Mouse (Mus musculus) liver, embryonic 13.5 days (tissue): ENCODE data around the gene Sorcs1. TPM values are rescaled to one million over a fixed set of nuclear protein-coding genes. Genes with fewer than 3 reads are reported as not detected.

Experiments used
- ATAC-seq: fragments of 200-750 bp; cut with Nextera tagmentation; 2 replicates; pipeline ENCODE4 v1.8.0; 2017; ENCODE audit warnings: low read depth, mild to moderate bottlenecking, moderate number of reproducible peaks, moderate library complexity
- DNase-seq: peaks from one replicate; pipeline ENCODE4 v3.0.0; 2022
- H3K27ac ChIP-seq: fragments of 300-500 bp; sonication (generic); 2 replicates; pipeline ENCODE4 v1.5.1; 2015; ENCODE audit warnings: moderate library complexity, mild to moderate bottlenecking, inconsistent platforms
- H3K27me3 ChIP-seq: fragments of 300-500 bp; sonication (generic); 2 replicates; pipeline ENCODE4 v1.6.1; 2015; ENCODE audit warnings: mild to moderate bottlenecking, inconsistent platforms
- H3K36me3 ChIP-seq: fragments of 300-500 bp; sonication (generic); 2 replicates; pipeline ENCODE4 v1.6.1; 2015; ENCODE audit warnings: mild to moderate bottlenecking, inconsistent platforms
- H3K4me1 ChIP-seq: fragments of 300-500 bp; sonication (generic); replicated peaks from 2 replicates; pipeline ENCODE4 v1.6.1; 2015; ENCODE audit warnings: inconsistent platforms
- H3K4me2 ChIP-seq: fragments of 300-500 bp; sonication (generic); 2 replicates; pipeline ENCODE4 v1.6.1; 2015; ENCODE audit warnings: inconsistent platforms, mild to moderate bottlenecking, moderate library complexity
- H3K4me3 ChIP-seq: fragments of 300-500 bp; sonication (generic); replicated peaks from 2 replicates; pipeline ENCODE4 v1.5.1; 2015; ENCODE audit warnings: mild to moderate bottlenecking, inconsistent platforms
- H3K9ac ChIP-seq: fragments of 300-500 bp; sonication (generic); 2 replicates; pipeline ENCODE4 v1.6.1; 2015; ENCODE audit warnings: mild to moderate bottlenecking, inconsistent platforms
- H3K9me3 ChIP-seq: fragments of 300-500 bp; sonication (generic); replicated peaks from 2 replicates; pipeline ENCODE4 v1.6.1; 2016; ENCODE audit warnings: inconsistent platforms
- WGBS: fragments of 180-500 bp; shearing (Covaris S2); methylation state at CpG from one replicate; pipeline ENCODE4 v1.1.7; 2015; ENCODE audit not compliant: insufficient replicate concordance; 5-methylcytosine and 5-hydroxymethylcytosine counted together
- polyA plus RNA-seq: library from polyadenylated mRNA; unstranded; fragments of >200 nt; fragmentation: Nextera tagmentation; extraction: Ambion mirVana; gene quantifications from 2 replicates; pipeline ENCODE4 v1.2.1, GENCODE M21; 2015

Gene Sorcs1
- polyA plus RNA-seq, 1 experiment from 2014 or later, result 0.30 TPM

DNA sequence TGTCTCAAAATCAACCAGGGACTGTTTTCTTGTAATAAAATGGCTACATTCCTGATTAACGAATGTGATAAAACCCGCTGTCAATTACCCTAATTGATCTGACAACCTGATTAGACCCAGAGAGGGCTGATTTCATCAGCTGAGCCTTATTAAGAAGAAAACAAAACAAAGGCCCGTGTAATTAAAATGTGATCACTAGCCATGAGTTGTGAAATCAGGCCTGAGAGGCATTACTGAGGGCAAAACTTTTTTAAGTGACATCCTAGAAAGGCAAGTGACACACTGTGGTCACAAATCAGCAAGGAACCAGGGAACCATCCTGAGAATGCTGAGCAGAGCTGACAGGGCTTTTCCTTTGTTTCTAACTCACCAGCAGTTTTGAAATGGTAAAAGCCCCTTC lies 267.9 kb downstream of the Sorcs1 start:
- Histone ChIP-seq H3K4me3 (no peak overlapping the region), H3K27ac (no peak overlapping the region), H3K9ac (no peak overlapping the region), H3K4me1 (no peaks in the 10 kb centered on the region), H3K4me2 (no peak overlapping the region), H3K27me3 (no peaks in the 10 kb centered on the region), H3K9me3 (no peaks in the 10 kb centered on the region), H3K36me3 (no peaks in the 10 kb centered on the region)
- WGBS, result 61% methylated on average over 3 of the region's 3 CpGs
- ATAC-seq (no peak), DNase-seq (no peak)

GRCm38 (mm10) chr19:50398341-50398740 lies 280.1 kb downstream of the Sorcs1 start:
- Histone ChIP-seq H3K4me2 (no peak overlapping the region), H3K36me3 (no peaks in the 10 kb centered on the region), H3K27ac (no peak overlapping the region), H3K9ac (no peak overlapping the region), H3K27me3 (no peaks in the 10 kb centered on the region), H3K9me3 (no peaks in the 10 kb centered on the region), H3K4me1 (no peaks in the 10 kb centered on the region), H3K4me3 (no peak overlapping the region)
- WGBS, result 77% methylated on average over 2 of the region's 2 CpGs
- no peak for ATAC-seq
- no peak for DNase-seq

DNA sequence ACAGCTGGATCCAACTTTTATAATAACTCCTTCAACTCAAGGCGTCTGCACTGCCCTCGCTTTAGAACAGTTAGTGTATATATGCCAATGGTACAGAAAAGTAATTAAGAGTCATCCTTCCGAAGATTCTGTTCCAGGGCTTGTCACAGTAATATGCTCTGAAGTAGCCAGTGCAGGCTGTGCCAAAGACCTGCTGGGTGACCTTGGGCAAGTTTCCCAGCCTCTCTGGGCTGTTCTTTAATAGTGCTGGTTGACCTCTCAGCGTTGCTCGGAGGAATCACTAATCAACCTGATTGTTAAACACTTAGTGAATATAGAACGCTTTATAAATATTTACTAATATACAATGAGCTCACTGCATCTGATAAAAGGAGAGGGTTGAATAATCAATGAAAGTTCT lies 282.7 kb downstream of the Sorcs1 start:
- 70% methylated on average over 6 of the region's 6 CpGs for WGBS
- no peak overlapping the region for H3K27ac ChIP-seq
- no peaks in the 10 kb centered on the region for H3K4me1 ChIP-seq
- no peak for ATAC-seq
- H3K9me3 ChIP-seq, result no peaks in the 10 kb centered on the region
- H3K9ac ChIP-seq, result no peak overlapping the region
- H3K36me3 ChIP-seq, result no peaks in the 10 kb centered on the region
- H3K4me3 ChIP-seq, result no peak overlapping the region
- DNase-seq, result no peak
- H3K4me2 ChIP-seq, result no peak overlapping the region
- H3K27me3 ChIP-seq, result no peaks in the 10 kb centered on the region

- H3K4me1 ChIP-seq, result no peaks in the 10 kb centered on the region
- no peak overlapping the region for H3K9ac ChIP-seq
- H3K9me3 ChIP-seq, result no peaks in the 10 kb centered on the region
- no peaks in the 10 kb centered on the region for H3K27me3 ChIP-seq
- DNase-seq (no peak), ATAC-seq (no peak)
- H3K4me3 ChIP-seq, result no peak overlapping the region
- WGBS, result 66% methylated on average over 5 of the region's 5 CpGs
- H3K27ac ChIP-seq, result no peak overlapping the region
- H3K4me2 ChIP-seq, result no peak overlapping the region
- no peaks in the 10 kb centered on the region for H3K36me3 ChIP-seq
These were observed 284.3 kb downstream of the Sorcs1 start for GRCm38 (mm10) chr19:50394101-50394500.

DNA sequence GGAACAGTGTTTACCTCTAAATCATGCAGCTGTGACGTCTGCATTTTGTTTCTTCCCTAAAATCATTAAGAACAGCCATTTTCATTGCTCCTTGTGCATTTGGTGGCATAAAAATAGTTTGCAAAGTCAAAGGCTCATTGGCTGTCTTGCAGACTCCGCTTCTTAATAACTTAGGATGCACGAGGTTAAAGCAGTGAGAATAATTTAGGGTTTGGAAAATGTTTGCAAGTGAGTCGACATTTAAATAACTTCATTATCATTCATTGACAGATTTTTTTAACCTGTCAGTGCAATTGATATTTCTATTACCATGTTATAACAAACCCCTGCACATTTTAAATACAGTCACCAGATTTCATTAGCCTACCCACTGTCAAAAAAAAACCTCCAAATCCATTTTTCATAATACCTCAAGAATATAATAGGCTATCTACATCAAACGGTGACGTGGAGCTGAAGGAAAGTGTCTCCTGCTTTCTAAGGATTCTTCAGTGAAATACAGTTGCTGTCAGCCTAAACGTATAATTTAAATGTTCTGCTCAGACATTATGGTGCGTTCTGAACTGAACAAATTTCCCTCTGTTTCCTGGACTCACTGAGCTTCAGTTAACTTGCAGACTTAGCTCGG lies 288.4 kb downstream of the Sorcs1 start:
- Histone ChIP-seq H3K4me2 (no peak overlapping the region), H3K27ac (no peak overlapping the region), H3K4me3 (no peak overlapping the region), H3K36me3 (no peaks in the 10 kb centered on the region), H3K4me1 (no peaks in the 10 kb centered on the region), H3K9ac (no peak overlapping the region), H3K9me3 (no peaks in the 10 kb centered on the region), H3K27me3 (no peaks in the 10 kb centered on the region)
- ATAC-seq (no peak), DNase-seq (no peak)
- WGBS, result 65% methylated on average over 9 of the region's 9 CpGs

DNA sequence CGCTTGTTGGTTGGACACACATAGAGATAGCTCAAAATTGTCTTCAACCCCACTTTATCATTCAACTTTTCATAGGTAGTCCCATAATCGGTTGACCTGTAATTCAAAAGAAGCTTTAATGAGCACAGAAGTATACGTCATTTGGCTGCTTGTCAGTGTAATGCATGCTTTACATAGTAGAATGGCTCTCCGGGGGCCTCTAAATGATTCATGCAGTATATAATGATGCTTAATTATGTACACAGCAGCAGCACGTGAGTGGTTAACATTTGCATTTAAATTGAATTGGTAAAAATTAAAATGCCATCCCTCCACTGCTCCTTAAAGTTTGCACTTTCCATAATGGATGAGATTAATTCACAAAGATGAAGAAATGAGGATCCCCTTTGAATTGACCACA lies 299.5 kb downstream of the Sorcs1 start:
- H3K9ac ChIP-seq, result no peak overlapping the region
- no peaks in the 10 kb centered on the region for H3K9me3 ChIP-seq
- DNase-seq (no peak), ATAC-seq (no peak)
- no peaks in the 10 kb centered on the region for H3K27me3 ChIP-seq
- H3K4me2 ChIP-seq, result no peak overlapping the region
- H3K27ac ChIP-seq, result no peak overlapping the region
- no peak overlapping the region for H3K4me3 ChIP-seq
- 74% methylated on average over 5 of the region's 5 CpGs for WGBS
- no peaks in the 10 kb centered on the region for H3K36me3 ChIP-seq
- H3K4me1 ChIP-seq, result no peaks in the 10 kb centered on the region

GRCm38 (mm10) chr19:50374751-50375150 lies 303.7 kb downstream of the Sorcs1 start:
- no peaks in the 10 kb centered on the region for H3K4me1 ChIP-seq
- H3K27me3 ChIP-seq, result no peaks in the 10 kb centered on the region
- ATAC-seq (no peak), DNase-seq (no peak)
- no peaks in the 10 kb centered on the region for H3K36me3 ChIP-seq
- no peak overlapping the region for H3K27ac ChIP-seq
- H3K4me2 ChIP-seq, result no peak overlapping the region
- WGBS, result 62% methylated on average over 10 of the region's 10 CpGs
- no peak overlapping the region for H3K9ac ChIP-seq
- no peaks in the 10 kb centered on the region for H3K9me3 ChIP-seq
- no peak overlapping the region for H3K4me3 ChIP-seq

- H3K4me1 ChIP-seq, result no peaks in the 10 kb centered on the region
- no peak overlapping the region for H3K9ac ChIP-seq
- no peak overlapping the region for H3K4me2 ChIP-seq
- no peaks in the 10 kb centered on the region for H3K9me3 ChIP-seq
- DNase-seq (no peak), ATAC-seq (no peak)
- no peak overlapping the region for H3K4me3 ChIP-seq
- no peak overlapping the region for H3K27ac ChIP-seq
- WGBS, result 57% methylated on average over 3 of the region's 3 CpGs
- no peaks in the 10 kb centered on the region for H3K27me3 ChIP-seq
- no peaks in the 10 kb centered on the region for H3K36me3 ChIP-seq
These were observed 312.0 kb downstream of the Sorcs1 start for GRCm38 (mm10) chr19:50366446-50366845.

GRCm38 (mm10) chr19:50362655-50363500 lies 315.6 kb downstream of the Sorcs1 start:
- Histone ChIP-seq H3K9me3 (no peaks in the 10 kb centered on the region), H3K27me3 (no peaks in the 10 kb centered on the region), H3K4me3 (no peak overlapping the region), H3K4me1 (no peaks in the 10 kb centered on the region), H3K9ac (no peak overlapping the region), H3K36me3 (no peaks in the 10 kb centered on the region), H3K4me2 (no peak overlapping the region), H3K27ac (no peak overlapping the region)
- no peak for ATAC-seq
- no peak for DNase-seq
- 53% methylated on average over 9 of the region's 9 CpGs for WGBS

DNA sequence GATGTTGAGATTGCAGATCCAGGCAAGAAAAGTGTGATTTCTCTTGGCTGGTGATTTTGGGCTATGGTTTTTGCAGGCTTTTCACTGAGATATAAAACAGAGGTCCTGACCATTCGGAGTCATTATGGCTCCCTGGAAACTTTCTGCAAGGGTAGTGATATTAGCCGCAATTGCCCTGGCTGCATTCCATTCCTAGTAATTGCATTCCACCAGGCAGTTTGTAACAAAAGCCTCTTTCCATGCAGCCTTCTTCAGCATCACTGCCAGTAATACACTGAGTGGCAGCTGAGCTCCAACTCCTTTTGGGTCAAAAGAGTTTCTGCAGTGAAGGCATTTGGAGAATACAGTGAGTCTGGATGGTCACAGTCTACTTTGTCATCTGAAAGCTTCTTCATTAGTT lies 319.9 kb downstream of the Sorcs1 start:
- Histone ChIP-seq H3K9me3 (no peaks in the 10 kb centered on the region), H3K4me2 (no peak overlapping the region), H3K9ac (no peak overlapping the region), H3K4me3 (no peak overlapping the region), H3K27me3 (no peaks in the 10 kb centered on the region), H3K4me1 (no peaks in the 10 kb centered on the region), H3K36me3 (no peaks in the 10 kb centered on the region), H3K27ac (no peak overlapping the region)
- ATAC-seq (no peak), DNase-seq (no peak)
- 51% methylated on average over 2 of the region's 2 CpGs for WGBS

DNA sequence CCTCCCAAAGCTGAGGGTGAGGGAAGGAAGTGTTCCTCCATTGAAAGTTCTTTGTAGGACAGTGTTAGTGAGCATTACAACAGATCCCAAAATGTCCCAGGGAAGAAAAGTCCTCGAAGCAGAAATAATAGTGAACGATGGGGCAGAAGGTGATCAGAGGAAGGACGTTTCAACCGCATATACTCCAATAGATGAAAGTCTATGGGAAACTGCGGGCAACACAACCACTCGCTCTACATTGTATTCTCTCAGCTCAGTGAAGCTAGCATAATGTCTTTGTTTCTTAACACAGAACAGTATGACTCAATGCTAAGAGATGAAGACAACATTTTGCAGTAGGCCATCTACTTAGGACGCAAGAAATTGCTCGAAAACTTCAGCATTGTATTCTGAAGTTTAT lies 339.2 kb downstream of the Sorcs1 start:
- H3K9ac ChIP-seq, result no peak overlapping the region
- WGBS, result 78% methylated on average over 8 of the region's 8 CpGs
- DNase-seq, result no peak

DNA sequence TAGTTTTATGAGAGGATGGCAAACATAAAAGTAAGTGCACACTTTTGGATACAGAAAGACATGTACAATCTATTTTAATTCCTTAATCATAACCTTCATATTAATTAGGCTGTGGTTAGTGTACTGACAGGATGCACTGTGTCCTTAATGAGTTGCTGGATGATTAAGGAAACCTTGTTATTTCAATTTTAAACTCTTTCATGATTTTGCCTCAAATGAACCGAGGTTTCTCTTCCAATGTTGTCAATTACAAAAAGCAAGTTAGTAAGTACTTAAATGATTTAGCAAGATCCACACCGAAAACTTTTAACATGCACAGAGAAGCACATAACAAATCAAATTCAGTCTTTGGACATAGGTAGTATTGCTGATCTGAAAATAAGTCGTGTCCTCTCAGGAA lies 341.7 kb downstream of the Sorcs1 start:
- 54% methylated on average over 3 of the region's 3 CpGs for WGBS
- no peak overlapping the region for H3K27ac ChIP-seq
- ATAC-seq (no peak), DNase-seq (no peak)
- no peaks in the 10 kb centered on the region for H3K9me3 ChIP-seq
- H3K9ac ChIP-seq, result no peak overlapping the region
- no peak overlapping the region for H3K4me2 ChIP-seq
- H3K36me3 ChIP-seq, result no peaks in the 10 kb centered on the region
- no peak overlapping the region for H3K4me3 ChIP-seq
- H3K4me1 ChIP-seq, result no peaks in the 10 kb centered on the region
- H3K27me3 ChIP-seq, result no peaks in the 10 kb centered on the region

More for the DNA sequence above, 339.2 kb downstream of the Sorcs1 start:
- H3K4me3 ChIP-seq, result no peak overlapping the region
- H3K9me3 ChIP-seq, result no peaks in the 10 kb centered on the region
- H3K4me2 ChIP-seq, result no peak overlapping the region
- H3K27ac ChIP-seq, result no peak overlapping the region
- no peaks in the 10 kb centered on the region for H3K36me3 ChIP-seq
- no peak for ATAC-seq
- H3K4me1 ChIP-seq, result no peaks in the 10 kb centered on the region
- H3K27me3 ChIP-seq, result no peaks in the 10 kb centered on the region
